Mouse (Mus musculus): ENCODE data around the gene Ankrd66.
"Not testable (repeated sequence)": the region's sequence is repeated elsewhere in the genome, so short reads cannot be mapped to it uniquely, and the experiment has no call there.

Ankrd66 gene

DNA sequence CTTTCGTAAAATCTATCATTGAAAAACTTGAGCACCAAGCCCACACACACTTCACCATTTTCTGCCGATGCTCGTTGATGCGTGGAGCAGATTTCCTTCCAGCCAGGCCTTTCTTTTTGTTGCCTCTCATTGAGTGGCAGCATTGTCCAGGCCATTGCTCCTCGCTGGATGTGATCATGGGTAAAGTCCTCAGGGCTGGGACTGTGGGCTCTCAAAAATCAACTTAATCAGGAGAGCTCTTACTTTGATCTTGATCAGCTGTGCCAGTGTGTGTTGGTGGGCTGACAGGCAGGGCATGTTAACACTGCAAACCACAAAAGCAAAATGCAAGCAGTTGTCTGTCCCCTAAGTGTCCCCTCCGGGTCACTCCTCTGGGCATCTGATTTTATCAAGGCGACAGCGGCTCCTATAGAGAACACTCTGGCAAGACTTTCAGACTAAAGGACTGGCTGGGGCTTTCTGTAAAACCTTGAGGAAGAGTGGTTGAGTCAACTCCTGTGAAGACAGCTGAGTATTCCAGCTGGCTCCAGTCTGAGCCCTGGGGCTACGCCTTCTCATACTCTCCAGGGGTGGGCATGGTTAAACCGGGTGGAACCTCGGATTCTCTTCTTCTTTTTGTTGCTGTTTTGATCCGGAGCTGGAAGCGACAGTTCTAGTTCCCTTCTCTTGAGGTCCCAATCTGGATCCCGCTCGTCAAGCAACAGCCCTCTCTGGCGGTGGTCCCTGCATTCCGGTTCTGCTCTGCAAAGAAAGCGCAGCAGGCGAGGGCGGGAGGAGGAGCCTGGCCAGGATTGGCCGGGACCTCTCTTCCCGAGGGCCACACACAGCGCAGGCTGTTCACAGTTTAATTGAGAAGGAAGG lies 8.8 kb downstream of the Ankrd66 start:
- DNase-seq: peak; percentile 4

DNA sequence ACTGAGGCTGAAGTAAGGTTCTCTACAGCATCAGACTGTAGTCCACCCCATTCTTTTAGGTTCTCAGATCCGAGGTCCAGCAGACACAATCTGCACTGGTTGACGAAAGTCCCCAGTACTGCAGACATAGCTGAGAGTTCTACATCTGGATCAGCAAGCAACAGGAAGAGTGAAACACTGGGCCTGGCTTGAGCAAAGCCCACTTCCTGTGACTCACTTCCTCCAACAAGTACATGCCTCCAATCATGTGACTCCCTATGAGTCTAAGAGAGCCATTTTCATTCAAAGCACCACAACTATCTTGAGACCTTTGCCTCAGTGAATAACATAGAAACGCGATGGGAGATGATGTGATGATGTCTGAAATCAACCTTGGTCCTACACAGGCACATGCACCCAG lies 12.2 kb downstream of the Ankrd66 start:
- no peak for DNase-seq

DNA sequence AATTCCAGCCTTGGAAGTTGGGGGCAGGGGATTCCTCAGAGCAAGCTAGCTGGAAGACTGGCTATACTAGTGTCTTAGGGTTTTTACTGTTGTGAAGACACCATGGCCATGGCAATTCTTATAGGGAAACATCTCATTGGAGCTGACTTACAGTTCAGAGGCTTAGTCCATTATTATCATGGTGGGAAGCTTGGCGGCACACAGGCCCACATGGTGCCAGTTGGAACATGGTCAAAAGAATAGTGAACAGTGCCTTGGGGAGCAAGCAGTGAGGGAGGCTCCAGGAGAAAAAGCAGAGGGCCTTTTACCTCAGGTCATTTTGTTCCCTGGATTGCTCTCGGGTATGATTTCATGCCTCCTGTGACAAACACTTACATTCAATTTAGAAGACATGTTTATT lies 12.9 kb downstream of the Ankrd66 start:
- no peak for DNase-seq

DNA sequence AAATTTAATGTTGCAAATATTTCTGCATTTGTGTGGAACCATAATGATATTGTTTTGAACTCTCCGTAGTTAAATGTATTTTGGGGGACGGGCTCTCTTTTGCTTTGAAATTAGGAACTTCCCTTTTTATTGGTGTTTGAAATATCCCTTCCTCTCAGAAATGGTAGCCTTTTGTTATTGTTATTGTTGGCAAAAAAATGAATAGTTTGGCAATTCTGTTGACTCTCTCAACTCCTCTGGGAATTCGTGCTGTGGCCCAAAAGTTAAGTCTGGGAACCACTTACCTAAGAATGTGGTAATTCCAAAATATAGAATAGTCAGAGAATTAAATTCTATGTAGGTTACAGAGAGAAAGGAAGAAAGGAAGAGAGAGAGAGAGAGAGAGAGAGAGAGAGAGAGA lies 23.3 kb downstream of the Ankrd66 start:
- DNase-seq: no peak

DNA sequence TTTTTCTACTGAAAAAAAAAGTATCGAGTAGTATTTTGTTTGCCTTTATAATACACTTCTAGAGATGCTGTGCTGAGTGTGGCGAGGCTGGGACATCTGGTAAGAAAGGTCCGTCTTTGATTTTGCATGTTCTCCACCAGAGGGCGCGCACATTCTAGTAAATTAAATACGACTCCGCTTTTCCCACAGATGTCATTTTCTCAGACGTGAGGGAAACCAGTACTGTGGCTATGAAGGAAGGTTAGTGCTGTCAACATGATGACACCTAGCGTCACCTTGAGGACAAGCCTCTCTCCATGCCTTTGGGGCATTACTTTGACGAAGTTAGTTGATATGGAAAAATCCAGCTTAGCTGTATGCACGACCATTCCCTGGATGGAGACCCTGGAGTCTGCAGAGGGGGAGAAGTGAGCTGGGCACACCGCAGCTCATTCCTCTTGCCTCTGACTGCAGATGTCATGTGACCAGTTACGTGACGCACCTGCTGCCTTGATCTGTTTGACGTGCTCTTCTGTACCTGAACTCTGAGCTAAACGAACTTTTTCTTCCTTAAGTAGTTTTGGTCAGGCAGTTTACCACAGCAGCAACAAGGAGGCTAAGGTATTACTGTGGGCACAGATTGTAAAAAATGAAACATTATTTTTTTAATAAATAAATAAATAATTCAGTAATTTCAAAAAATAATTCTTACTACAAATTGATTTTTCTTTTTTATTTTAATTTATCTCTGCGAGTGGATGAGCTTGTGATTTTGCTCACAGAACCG lies 24.6 kb downstream of the Ankrd66 start:
- DNase-seq: peak; percentile 48

DNA sequence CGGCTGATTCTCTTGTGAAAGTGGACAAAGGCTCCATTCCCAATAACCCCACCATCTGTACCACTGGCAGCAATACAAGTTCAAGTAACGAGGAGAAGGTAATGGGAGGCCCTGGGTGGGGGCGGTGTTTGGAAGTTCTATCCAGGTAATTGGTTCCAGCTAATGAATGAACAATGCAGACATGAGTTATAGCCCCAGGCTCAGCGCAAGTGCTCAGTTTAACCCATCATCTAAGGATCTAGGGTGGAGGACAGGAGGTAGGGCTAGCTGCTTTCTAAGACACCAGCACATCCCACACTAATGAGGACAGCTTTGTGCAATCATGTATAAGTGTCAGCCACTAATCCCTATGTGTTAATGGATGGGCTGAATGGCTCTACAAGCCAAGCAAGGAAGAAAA lies 32.7 kb downstream of the Ankrd66 start:
- no peak for DNase-seq

DNA sequence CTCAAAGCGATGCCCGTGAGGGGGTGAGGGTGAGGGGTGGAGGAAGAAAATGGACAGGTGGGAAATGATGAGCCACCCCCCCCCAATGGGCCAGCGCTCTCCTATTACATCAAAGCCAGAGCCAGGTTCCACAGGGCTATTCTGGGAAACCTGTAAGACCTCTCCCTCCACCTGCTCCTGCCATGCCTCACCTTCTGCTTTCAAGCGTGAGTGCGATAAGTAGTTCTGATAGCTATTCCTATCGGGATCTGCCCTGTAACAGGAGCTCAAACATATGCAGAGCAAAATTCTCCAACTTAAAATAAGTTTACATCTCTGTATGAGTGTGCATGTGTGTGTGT lies 38.9 kb downstream of the Ankrd66 start:
- no peak for DNase-seq

DNA sequence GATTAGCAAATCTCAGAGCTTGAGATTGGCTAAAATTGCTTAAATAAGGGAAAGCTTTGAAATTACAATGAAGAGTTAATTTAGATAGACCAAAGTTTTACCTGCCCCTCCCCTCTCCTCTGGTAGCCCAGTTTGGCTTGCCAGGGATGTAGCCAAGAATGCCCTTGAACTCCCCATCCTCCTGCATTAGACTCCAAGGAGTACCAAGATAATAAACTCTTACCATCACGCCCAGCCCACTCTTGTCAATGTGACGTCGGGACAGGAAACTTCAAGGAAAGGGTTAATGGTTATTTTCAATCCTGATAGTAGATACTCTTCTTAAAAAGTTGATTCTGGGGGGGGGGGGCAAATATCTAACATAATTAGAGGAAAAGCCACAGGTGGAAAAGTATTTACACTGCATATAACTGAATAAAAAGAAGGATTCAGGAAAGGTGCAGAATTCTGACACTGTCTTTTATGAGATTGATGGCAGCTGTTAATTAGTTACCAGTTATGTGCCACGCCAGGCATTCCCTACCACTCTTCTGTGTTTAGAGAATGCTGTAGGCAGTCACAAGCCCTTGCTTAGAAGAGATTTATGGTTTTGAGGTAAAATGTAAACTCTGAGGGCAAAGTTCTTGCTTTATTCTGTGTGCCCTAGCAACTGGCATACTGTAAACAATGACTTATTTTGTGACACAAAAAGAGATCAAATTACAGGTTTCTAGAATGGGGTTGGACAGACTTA lies 39.4 kb downstream of the Ankrd66 start:
- DNase-seq: no peak

DNA sequence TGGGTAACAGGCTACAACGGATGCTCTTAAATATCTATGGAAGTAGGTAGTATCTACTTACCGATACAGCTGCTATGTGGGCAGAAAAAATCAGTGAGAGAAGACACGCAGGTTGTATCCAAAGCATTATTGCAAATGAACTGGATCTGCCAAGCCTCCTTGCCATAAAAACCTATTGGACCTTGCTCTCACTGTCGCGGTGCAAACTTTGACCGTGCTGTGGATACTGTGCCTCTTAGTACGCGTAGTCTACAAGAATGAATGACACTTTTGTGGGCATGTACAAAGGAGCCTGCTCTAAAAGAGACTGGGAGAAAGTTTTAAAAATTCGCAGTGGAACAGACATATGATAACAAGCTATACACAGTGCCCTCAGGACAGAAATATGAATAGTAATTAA lies 40.8 kb downstream of the Ankrd66 start, which contains the start of gene Mep1a:
TSS of gene Mep1a (minus strand) at position 221 of the 400 bp plus-strand sequence.
- no peak for DNase-seq

DNA sequence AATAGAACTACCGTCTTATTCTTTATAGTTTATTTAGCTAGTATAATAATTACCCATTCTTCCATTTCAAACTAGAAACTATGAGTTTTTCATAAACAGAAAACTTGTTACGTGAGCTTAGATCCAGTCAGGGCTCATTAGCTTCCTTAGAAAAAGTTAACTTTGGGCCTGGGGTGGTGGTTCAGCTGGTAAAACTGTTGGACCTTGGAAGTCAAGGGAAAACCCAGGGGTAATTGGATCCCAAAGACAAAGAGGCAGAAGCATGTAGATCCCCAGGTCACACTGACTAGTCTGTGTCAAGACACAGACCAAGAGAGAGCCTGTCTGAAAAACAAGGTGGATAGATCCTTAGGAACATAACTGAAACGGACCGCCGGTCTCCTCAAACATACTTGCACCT lies 41.8 kb downstream of the Ankrd66 start:
- no peak for DNase-seq

DNA sequence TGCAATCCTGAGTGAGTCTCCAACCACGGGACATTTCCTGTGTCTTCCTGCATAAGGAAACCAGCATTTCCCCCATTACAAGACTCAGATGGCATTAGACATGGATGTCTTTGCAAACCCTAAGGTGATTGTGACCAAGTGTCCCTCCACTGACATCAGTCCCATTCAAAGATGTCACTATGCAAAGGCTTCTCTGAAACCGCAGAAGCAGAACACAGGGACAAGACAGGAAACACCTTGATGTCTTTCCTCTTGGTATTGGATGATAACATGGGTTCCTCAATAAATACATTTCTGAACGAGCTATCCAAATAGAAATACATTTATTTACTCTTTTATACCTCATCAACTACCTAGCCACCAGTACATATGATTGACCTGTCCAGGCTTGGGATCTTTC lies 42.2 kb downstream of the Ankrd66 start:
- DNase-seq: no peak

DNA sequence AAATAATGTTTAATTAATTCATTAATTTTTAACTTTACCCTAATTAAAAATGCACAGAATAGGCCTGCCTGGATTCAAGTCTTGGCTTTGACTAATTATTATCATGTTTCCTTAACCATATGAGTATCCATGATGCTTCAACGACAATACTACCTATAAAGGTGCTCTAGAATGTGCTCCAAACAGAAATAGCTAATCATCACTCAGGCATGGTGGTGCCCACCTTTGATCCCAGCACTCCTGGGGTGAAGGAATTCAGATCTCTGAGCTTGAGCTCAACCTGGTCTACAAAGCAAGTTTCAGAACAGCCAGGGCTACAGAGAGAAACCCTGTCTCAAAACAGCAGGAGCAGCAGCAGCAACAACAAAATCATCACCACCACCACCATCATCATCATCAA lies 42.9 kb downstream of the Ankrd66 start:
- no peak for DNase-seq

DNA sequence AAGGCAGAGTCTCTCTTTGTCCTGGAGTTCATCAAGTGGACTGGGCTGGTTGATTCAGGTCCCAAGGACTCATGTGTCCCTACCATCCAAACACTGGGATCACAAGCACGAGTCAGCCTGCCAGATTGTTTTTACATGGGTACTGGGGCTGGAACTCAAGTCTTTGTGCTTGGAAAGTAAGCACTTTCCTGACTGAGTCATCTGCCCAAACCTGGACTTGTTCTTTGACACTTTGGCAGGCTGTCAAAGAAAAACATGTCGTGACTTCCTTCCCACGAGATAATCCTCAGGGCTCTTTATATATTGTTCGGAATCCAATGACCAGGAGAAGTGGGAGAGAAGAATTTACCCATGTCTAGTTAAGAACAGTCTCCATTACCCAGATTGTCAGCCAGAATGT lies 45.9 kb downstream of the Ankrd66 start:
- DNase-seq: no peak

DNA sequence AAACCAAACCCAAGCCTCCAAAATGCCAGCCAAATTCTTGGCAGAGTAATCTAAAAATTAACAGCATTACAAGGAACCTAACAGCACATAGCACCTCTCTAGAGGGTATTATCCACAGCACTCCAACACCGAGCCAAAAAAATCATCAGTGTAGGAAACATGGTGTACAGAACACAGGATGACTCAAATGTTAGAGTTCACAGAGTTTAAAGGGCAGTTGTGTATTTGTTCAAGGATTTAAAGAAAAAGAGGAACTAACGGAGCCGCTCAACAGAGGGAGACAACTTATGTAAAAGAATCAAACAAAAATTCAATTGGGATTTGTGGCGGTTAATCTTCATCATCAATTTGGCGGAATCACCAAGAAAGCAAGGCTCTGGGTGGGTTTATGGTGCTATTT lies 47.9 kb downstream of the Ankrd66 start:
- no peak for DNase-seq

DNA sequence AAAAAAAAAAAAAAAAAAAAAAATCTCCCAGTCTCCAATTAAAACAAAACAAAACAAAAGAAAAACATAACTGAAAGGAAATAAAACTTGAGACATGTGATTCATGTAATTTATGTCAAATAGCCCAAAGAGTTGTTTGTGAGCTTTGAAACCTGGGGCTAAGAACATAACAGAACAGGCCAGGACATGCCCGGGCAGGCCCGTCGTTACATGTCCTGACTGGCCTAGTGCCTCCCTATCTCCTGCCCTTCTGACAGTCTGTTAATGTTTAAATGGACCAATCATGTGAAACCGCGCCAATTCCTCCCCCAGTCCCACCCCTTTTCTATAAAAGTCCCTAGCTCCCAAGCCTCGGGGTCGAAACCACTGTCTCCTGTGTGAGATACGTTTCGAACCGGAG lies 53.1 kb downstream of the Ankrd66 start:
- DNase-seq: not testable (repeated sequence)

DNA sequence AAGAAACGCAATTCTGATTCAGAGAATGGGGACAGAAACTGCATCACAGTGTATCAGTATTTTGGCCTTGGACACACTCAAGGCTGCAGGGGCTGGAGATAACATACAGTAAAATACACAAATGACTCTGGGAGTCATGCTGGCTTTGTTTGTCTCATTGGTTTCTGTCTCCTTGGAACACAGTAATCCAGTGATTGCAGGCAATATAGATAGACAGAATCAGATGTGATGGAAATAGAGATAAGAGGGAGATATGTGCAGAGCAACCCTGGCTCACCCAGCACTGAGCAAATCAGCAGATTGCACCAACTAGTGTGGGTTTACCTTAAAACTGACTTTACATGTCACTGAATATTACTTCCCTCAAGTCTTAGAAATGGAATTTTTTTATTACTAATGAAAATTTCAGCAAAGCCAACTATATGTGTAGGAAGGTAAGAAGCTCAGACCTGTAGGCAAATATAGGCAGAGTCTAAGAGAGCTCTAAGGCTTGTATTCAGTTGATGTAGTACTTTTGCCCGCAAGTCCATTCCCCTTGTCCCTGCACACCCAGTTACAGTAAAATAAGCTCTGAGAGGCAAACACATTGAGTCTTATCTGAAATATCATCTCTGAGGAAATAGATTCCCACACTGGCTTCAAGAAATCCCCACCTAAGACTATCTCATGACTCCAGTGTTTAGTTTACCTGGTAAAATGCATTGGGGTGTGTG lies 54.8 kb downstream of the Ankrd66 start:
- DNase-seq: no peak

DNA sequence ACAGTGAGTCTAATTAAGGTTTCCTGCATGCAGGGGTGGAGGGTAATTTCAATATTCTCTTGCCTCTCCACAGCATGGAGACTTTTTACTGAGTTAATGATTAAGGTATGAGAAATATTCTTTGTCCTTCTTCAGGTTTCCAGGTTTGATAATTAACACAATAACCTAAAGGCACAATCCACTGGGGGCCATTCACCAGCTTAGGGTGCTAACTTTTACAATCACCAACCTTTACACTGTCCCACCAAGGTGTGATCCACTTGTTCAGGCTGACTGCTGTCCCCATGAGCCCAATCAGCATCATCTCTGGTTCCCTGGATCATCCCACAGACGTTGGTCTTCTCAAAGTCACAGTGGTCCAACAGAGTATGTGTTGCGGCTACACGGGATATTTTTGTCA lies 57.5 kb downstream of the Ankrd66 start:
- no peak for DNase-seq
